Mouse (Mus musculus) lung, embryonic 16.5 days (tissue): ENCODE results near the gene Crkl. TPM values are rescaled to one million over a fixed set of nuclear protein-coding genes. Genes with fewer than 3 reads are reported as not detected.
"Not testable (repeated sequence)": the region's sequence is repeated elsewhere in the genome, so short reads cannot be mapped to it uniquely, and the experiment has no call there.

ENCODE experiments used
- ATAC-seq: fragments of 200-750 bp; cut with Nextera tagmentation; 2 replicates; pipeline ENCODE4 v1.8.0; 2017; ENCODE audit warnings: low read depth, mild to moderate bottlenecking, moderate library complexity
- H3K27ac ChIP-seq: fragments of 300-500 bp; sonication (generic); 2 replicates; pipeline ENCODE4 v1.5.1; 2014; ENCODE audit warnings: mild to moderate bottlenecking, control low read depth, low read length
- H3K27me3 ChIP-seq: fragments of 300-500 bp; sonication (generic); 2 replicates; pipeline ENCODE4 v1.6.1; 2014; ENCODE audit warnings: low read depth, low read length, mixed read lengths; ENCODE audit not compliant: control insufficient read depth, insufficient read depth
- H3K36me3 ChIP-seq: fragments of 300-500 bp; sonication (generic); 2 replicates; pipeline ENCODE4 v1.6.1; 2014; ENCODE audit warnings: low read length; ENCODE audit not compliant: control insufficient read depth, insufficient read depth
- H3K4me1 ChIP-seq: fragments of 300-500 bp; sonication (generic); replicated peaks from 2 replicates; pipeline ENCODE4 v1.6.1; 2014; ENCODE audit warnings: low read length, mixed read lengths; ENCODE audit not compliant: control insufficient read depth, insufficient read depth
- H3K4me2 ChIP-seq: fragments of 300-500 bp; sonication (generic); 2 replicates; pipeline ENCODE4 v1.6.1; 2014; ENCODE audit warnings: low read depth, low read length, control low read depth
- H3K4me3 ChIP-seq: fragments of 300-500 bp; sonication (generic); 2 replicates; pipeline ENCODE4 v1.5.1; 2014; ENCODE audit warnings: mild to moderate bottlenecking, low read length, control low read depth
- H3K9ac ChIP-seq: fragments of 300-500 bp; sonication (generic); 2 replicates; pipeline ENCODE4 v1.6.1; 2014; ENCODE audit warnings: low read length, control low read depth
- H3K9me3 ChIP-seq: fragments of 300-500 bp; sonication (generic); 2 replicates; pipeline ENCODE4 v1.6.1; 2016; ENCODE audit warnings: low read length; ENCODE audit not compliant: control insufficient read depth
- WGBS: fragments of 180-500 bp; shearing (Covaris S2); extraction: QIAGEN DNeasy Blood & Tissue Kit; methylation state at CpG from one replicate; pipeline ENCODE4 v1.1.7; 2014; 5-methylcytosine and 5-hydroxymethylcytosine counted together
- polyA plus RNA-seq: library from polyadenylated mRNA; unstranded; fragments of >200 nt; fragmentation: Nextera tagmentation; extraction: Ambion mirVana; gene quantifications from 2 replicates; pipeline ENCODE4 v1.2.1, GENCODE M21; 2015

The Crkl gene
- polyA plus RNA-seq, 1 experiment from 2014 or later, result 60.4 TPM

- Histone ChIP-seq H3K27ac (no peak overlapping the region), H3K27me3 (peaks cover 5% of the 10 kb centered on the region; the same call in 1 of the 2 replicates), H3K9me3 (no peaks in the 10 kb centered on the region), H3K4me1 (peaks cover 8% of the 10 kb centered on the region), H3K9ac (no peak overlapping the region), H3K36me3 (no peaks in the 10 kb centered on the region), H3K4me3 (no peak overlapping the region), H3K4me2 (no peak overlapping the region)
- no peak for ATAC-seq
- 70% methylated on average over 5 of the region's 5 CpGs for WGBS
Measured at GRCm38 (mm10) chr16:17491896-17492561, 40.2 kb downstream of the Crkl start.

DNA sequence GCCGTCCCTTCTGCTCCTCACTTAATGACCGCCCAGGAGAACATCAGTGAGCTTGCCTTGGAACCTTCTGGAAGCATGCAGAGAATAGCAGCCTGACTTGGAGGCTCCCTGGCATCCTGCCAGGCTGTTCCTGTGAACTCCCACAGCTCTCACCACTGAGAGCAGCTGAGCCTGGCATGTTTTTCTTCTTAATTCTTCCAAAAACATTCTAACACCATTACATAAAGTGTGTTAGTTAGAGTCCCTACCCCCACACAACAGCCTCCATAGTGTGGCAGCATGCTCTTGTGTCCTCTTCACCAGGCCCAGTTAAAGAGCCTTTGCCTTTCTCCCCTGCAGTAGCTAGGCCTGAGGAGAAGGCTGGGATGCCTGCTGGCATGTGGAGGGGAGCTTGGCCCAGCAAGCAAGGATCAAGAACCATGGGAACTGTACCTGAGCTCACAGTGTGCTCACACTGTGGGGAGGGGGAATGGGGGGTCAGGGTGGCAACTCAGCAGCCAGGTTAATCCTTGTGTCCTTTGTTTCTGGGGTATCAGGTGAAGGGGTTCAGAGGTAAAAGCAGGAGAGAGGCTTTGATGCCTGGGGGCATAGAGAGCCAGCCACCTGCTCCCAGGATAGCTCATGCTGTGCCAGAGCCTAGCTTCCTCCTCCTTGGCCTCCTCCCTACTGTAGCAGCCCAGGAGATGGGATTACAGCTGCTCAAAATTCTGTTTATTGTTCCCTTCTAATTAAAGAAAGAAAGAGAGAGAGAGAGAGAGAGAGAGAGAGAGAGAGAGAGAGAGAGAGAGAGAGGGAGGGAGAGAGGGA lies 44.9 kb downstream of the Crkl start:
- Histone ChIP-seq H3K4me1 (peaks cover 7% of the 10 kb centered on the region; the same call in 1 of the 2 replicates), H3K27me3 (no peaks in the 10 kb centered on the region), H3K27ac (no peak overlapping the region), H3K36me3 (no peaks in the 10 kb centered on the region), H3K4me3 (no peak overlapping the region), H3K9me3 (no peaks in the 10 kb centered on the region), H3K4me2 (no peak overlapping the region), H3K9ac (no peak overlapping the region)
- WGBS, result 49% methylated on average over 2 of the region's 2 CpGs
- peak; percentile 27; the same call in 1 of the 2 replicates for ATAC-seq

- Histone ChIP-seq H3K9me3 (no peaks in the 10 kb centered on the region), H3K9ac (no peak overlapping the region), H3K4me1 (peaks cover 7% of the 10 kb centered on the region; the same call in 1 of the 2 replicates), H3K4me3 (no peak overlapping the region), H3K4me2 (no peak overlapping the region), H3K27ac (no peak overlapping the region), H3K36me3 (no peaks in the 10 kb centered on the region), H3K27me3 (no peaks in the 10 kb centered on the region)
- peak; percentile 72 for ATAC-seq
- WGBS, result 29% methylated on average over 10 of the region's 10 CpGs
Measured at GRCm38 (mm10) chr16:17499249-17499883, 47.6 kb downstream of the Crkl start.

GRCm38 (mm10) chr16:17502681-17503080 lies 50.9 kb downstream of the Crkl start:
- H3K4me3 ChIP-seq, result no peak overlapping the region
- no peak overlapping the region for H3K4me2 ChIP-seq
- H3K27ac ChIP-seq, result no peak overlapping the region
- no peak overlapping the region for H3K9ac ChIP-seq
- no peaks in the 10 kb centered on the region for H3K27me3 ChIP-seq
- 0 out of 2 replicates have a peak, but pooled peaks cover 3% of the 10 kb centered on the region for H3K4me1 ChIP-seq
- 68% methylated on average over 4 of the region's 4 CpGs for WGBS
- H3K9me3 ChIP-seq, result no peaks in the 10 kb centered on the region
- ATAC-seq, result no peak
- no peaks in the 10 kb centered on the region for H3K36me3 ChIP-seq

DNA sequence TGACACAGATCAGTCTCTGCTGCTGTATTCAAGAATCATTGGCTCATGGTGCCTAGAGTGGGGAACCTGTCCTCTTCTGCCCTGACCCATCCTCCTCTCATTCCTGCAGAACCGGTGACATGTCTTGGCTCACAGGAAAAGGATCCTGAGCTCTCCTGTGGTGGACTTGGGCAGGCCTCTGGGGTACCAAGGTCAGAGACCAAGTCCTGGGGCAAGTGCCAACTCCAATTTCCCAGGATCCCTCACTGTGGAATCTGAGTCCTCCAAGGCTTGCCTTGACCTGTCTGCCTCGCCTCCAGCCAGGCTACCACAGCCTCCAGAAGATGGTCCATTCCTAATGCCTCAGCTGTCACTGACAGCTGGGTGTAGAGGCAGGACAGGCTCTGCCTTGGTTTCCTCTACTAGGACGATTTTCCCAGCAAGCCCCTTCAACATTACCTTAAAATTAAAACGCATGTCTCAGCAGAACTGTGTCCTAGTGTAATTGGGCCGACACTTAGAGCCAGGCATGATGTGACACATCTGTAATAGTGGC lies 55.3 kb downstream of the Crkl start:
- ATAC-seq, result no peak
- Histone ChIP-seq H3K4me1 (peaks cover 16% of the 10 kb centered on the region), H3K9ac (no peak overlapping the region), H3K4me2 (no peak overlapping the region), H3K4me3 (no peak overlapping the region), H3K36me3 (peaks cover 4% of the 10 kb centered on the region), H3K27ac (no peak overlapping the region), H3K9me3 (no peaks in the 10 kb centered on the region), H3K27me3 (no peaks in the 10 kb centered on the region)
- WGBS, result 73% methylated on average over 5 of the region's 5 CpGs

- 26% methylated on average over 3 of the region's 3 CpGs for WGBS
- H3K4me3 ChIP-seq, result peak overlapping the region; percentile 87
- H3K36me3 ChIP-seq, result peaks cover 13% of the 10 kb centered on the region
- H3K27ac ChIP-seq, result peak overlapping the region; percentile 93
- not testable (repeated sequence) for ATAC-seq, H3K9me3 ChIP-seq, H3K27me3 ChIP-seq
- peak overlapping the region; percentile 67 for H3K4me2 ChIP-seq
- peak overlapping the region; percentile 82 for H3K9ac ChIP-seq
- peaks cover 16% of the 10 kb centered on the region for H3K4me1 ChIP-seq
Measured at GRCm38 (mm10) chr16:17508031-17508430, 56.2 kb downstream of the Crkl start.

- H3K4me3 ChIP-seq, result peak within 1 kb of the TSS; percentile 87
- peak within 1 kb of the TSS; percentile 67 for H3K4me2 ChIP-seq
- ATAC-seq, result peak; percentile 97
- peak within 1 kb of the TSS; percentile 93 for H3K27ac ChIP-seq
- H3K36me3 ChIP-seq, result peaks cover 19% of the 10 kb centered on the region
- H3K4me1 ChIP-seq, result peaks cover 16% of the 10 kb centered on the region
- H3K27me3 ChIP-seq, result no peaks in the 10 kb centered on the region
- no peaks in the 10 kb centered on the region for H3K9me3 ChIP-seq
- under 1% methylated on average over 50 of the region's 50 CpGs for WGBS
- H3K9ac ChIP-seq, result peak within 1 kb of the TSS; percentile 82
Measured at GRCm38 (mm10) chr16:17508546-17509239, 56.9 kb downstream of the Crkl start, which contains the start of gene Lztr1. Gene Lztr1 (plus strand): TSS chr16:17508688.

DNA sequence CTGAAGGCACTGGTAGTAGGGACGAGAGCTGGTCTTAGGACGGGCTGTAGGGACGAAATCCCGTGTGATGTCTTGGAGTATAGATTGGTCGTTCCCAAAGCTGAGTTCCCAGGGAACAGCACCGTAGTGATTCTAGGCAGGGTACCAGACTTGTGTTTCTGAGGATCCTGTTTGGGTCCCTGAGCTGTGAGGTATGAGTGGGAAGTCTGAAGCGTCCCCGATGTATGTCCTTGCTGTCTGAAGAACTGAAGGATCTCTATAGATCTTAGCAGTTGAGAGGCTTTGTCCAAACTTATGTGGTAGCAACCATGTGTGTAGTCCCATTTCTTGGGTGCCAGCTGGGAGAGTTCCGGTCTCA lies 57.4 kb downstream of the Crkl start:
- Histone ChIP-seq H3K9me3 (no peaks in the 10 kb centered on the region), H3K27me3 (no peaks in the 10 kb centered on the region), H3K4me1 (peaks cover 16% of the 10 kb centered on the region), H3K27ac (no peak overlapping the region; the same call in 1 of the 2 replicates), H3K36me3 (peaks cover 22% of the 10 kb centered on the region), H3K4me3 (peak overlapping the region; percentile 87), H3K9ac (peak overlapping the region; percentile 82), H3K4me2 (peak overlapping the region; percentile 67)
- no peak for ATAC-seq
- WGBS, result 5% methylated on average over 9 of the region's 9 CpGs
